In genomic region chr6:90476941-90477518, GRCm38 (mm10) we compare ENCODE assay signal across 9 mouse cellular contexts. TPM values are rescaled to one million over a fixed set of nuclear protein-coding genes. Genes with fewer than 3 reads are reported as not detected.
DNase-seq lines count a peak whose midpoint lies in the region.
"Had no signal": no experiment of that assay in that cellular context is flagged by ENCODE, and none has a peak within 500 bp of the region (broad histone marks: within the 10 kb centered on the region; RNA-seq: fewer than 3 reads in every experiment).

No protein-coding gene starts in this region.

- no peaks in the 10 kb centered on the region for H3K9me3 ChIP-seq in heart, embryonic 10.5 days
- H3K9me3 ChIP-seq: liver, embryonic 15.5 days had no signal

- 0 out of 2 replicates have a peak overlapping the region, but pooled peaks have one; percentile 15 for H3K4me3 ChIP-seq in heart, embryonic 10.5 days
- H3K4me3 ChIP-seq: liver, embryonic 15.5 days had no signal

- DNase-seq in adrenal gland, adult 2 months: peak; percentile 50
- no peak for DNase-seq in adrenal gland, postnatal 4 days (ENCODE audit: low spot score in 2 of 2)
- peak; percentile 50 for DNase-seq in retina, postnatal 1 day
- DNase-seq in retina, embryonic 14.5 days (ENCODE audit: low spot score): no peak
- no peak for DNase-seq in heart, embryonic 10.5 days (ENCODE audit: low spot score)
- peak; percentile 52 to 82 for DNase-seq in left cerebral cortex, postnatal 14 days (ENCODE audit: low spot score in 2 of 2)
- DNase-seq in testis, postnatal 14 days (ENCODE audit: low spot score): no peak
- DNase-seq in ovary, adult 18-20 months (ENCODE audit: low spot score): no peak

- H3K27me3 ChIP-seq in heart, embryonic 10.5 days (ENCODE audit: insufficient read depth, poor library complexity, severe bottlenecking): no peaks in the 10 kb centered on the region; the same call in 1 of the 2 replicates
- H3K27me3 ChIP-seq: liver, embryonic 15.5 days had no signal

- peaks cover 2% of the 10 kb centered on the region; the same call in 1 of the 2 replicates for H3K36me3 ChIP-seq in heart, embryonic 10.5 days
- H3K36me3 ChIP-seq: liver, embryonic 15.5 days had no signal

- peaks cover 32% of the 10 kb centered on the region for H3K4me1 ChIP-seq in heart, embryonic 10.5 days

- WGBS in heart, embryonic 10.5 days: 51% methylated on average over 14 of the region's 14 CpGs

- H3K27ac ChIP-seq in heart, embryonic 10.5 days: peak overlapping the region; percentile 29; the same call in 1 of the 2 replicates
- H3K27ac ChIP-seq: liver, embryonic 15.5 days had no signal

- intact Hi-C loops in left cerebral cortex, postnatal 14 days (cut with DNase I): no loop called here

RNA-seq across cellular contexts. Expression of gene Aldh1l1, which starts 9.2 kb away (rescaled TPM):
- total RNA-seq in adrenal gland, adult 2 months (2021): 100 to 1,000 TPM; 136 to 202 TPM
- polyA plus RNA-seq in adrenal gland, adult 2 months (2012; rRNA removed): 83.4 and 111 TPM in 2 replicates
- total RNA-seq in adrenal gland, postnatal 4 days (2021): 10 to 100 TPM; 70.6 to 81.5 TPM
- 0.93 and 1.3 TPM in 2 replicates for polyA plus RNA-seq in heart, embryonic 10.5 days (2016; fragmentation: Nextera tagmentation; extraction: Ambion mirVana)
- 10 to 100 TPM; 61.4 to 65.8 TPM for total RNA-seq in left cerebral cortex, postnatal 14 days (2021)

RNA-seq across cellular contexts. Expression of gene Klf15, which starts 14.7 kb away (rescaled TPM):
- 10 to 100 TPM; 32.6 to 43.7 TPM for total RNA-seq in adrenal gland, adult 2 months (2021)
- 73.8 and 79.8 TPM in 2 replicates for polyA plus RNA-seq in adrenal gland, adult 2 months (2012; rRNA removed)
- 10 to 100 TPM; 14.3 to 15.0 TPM for total RNA-seq in adrenal gland, postnatal 4 days (2021)
- polyA plus RNA-seq in heart, embryonic 10.5 days (2016; fragmentation: Nextera tagmentation; extraction: Ambion mirVana): 7.9 and 11.5 TPM in 2 replicates
- total RNA-seq in left cerebral cortex, postnatal 14 days (2021): 10 to 100 TPM; 18.9 to 27.7 TPM

RNA-seq across cellular contexts. Expression of gene Cfap100, which starts 48.4 kb away (rescaled TPM):
- 1 to 10 TPM in 1 of 2 experiments, under 1 TPM in 1; 0.76 to 1.4 TPM for total RNA-seq in adrenal gland, adult 2 months (2021)
- 0.03 and 0.33 TPM in 2 replicates for polyA plus RNA-seq in adrenal gland, adult 2 months (2012; rRNA removed)
- under 1 TPM; 0.14 to 0.76 TPM for total RNA-seq in adrenal gland, postnatal 4 days (2021)
- polyA plus RNA-seq in heart, embryonic 10.5 days (2016; fragmentation: Nextera tagmentation; extraction: Ambion mirVana): 0.12 TPM in 1 of 2 replicates, not detected in the other
- 1 to 10 TPM; 3.2 to 4.0 TPM for total RNA-seq in left cerebral cortex, postnatal 14 days (2021)
- polyA plus RNA-seq: liver, embryonic 15.5 days had no signal

Comparison
In these comparisons a context has a peak if more than half of its experiments do, and no peak if none do; other contexts are left out.
1. DNase-seq: peak in adrenal gland, adult 2 months (single experiment), retina, postnatal 1 day (single experiment) and left cerebral cortex, postnatal 14 days (2 of 2); none in adrenal gland, postnatal 4 days (0 of 2), retina, embryonic 14.5 days (single experiment), heart, embryonic 10.5 days (single experiment), testis, postnatal 14 days (single experiment) and ovary, adult 18-20 months (single experiment).